Mouse (Mus musculus) layer of hippocampus, postnatal 10 days (tissue): ENCODE results near the gene Adat1. TPM values are rescaled to one million over a fixed set of nuclear protein-coding genes. Genes with fewer than 3 reads are reported as not detected.
A peak's percentile ranks its signal among the peaks of the same experiment; 100 is the strongest.

ENCODE experiments used
- DNase-seq, 2 experiments: peaks; one replicate each; pipeline ENCODE4 v3.0.0; 2021; ENCODE audit warnings: low spot score in 2 of 2
- total RNA-seq, 2 experiments: library from RNA; stranded (reverse); gene quantifications; 2 replicates each; pipeline ENCODE4 v1.2.3; 2021

The Adat1 gene
- total RNA-seq, 2 experiments from 2014 or later, result 5.0 to 5.2 TPM

DNA sequence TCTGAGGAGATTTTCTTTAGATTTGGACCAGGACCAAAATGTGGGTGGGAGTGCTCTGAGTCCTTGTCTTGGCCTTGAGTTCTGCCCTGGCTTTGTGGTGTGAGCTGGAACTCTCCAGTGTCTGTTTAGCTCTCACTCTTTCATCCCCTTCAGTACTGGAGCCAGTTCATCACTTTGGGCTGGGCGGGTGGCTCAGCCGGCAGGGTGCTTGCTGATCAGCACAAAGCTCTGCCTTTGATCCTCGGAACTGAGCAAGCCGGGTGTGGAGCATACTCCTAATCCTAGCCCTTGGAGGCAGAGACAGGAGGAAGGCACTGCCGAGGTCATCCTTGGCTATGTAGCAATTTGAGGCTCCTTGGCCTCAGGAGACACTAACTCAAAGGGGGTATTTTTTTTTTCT lies 23.1 kb downstream of the Adat1 start:
- DNase-seq, result no peak

DNA sequence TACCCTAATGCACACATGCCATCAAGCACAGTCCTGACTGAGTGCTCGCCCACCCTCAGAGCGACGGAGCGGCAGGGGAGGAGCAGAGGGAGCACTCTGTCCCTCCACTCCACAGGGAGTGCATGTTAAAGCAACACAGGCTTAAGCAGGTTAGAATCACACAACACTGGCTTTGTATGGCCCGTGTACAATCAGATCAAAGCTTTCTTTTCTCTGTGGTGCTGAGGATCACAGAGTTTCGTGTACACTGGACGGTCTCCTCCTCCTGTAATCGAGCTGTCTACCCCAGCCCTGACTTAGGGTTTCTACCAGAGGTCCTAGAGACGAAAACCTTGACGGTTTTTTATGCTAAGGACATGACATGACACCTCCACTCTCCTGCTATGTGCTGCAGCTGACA lies 23.6 kb downstream of the Adat1 start:
- DNase-seq, result no peak

DNA sequence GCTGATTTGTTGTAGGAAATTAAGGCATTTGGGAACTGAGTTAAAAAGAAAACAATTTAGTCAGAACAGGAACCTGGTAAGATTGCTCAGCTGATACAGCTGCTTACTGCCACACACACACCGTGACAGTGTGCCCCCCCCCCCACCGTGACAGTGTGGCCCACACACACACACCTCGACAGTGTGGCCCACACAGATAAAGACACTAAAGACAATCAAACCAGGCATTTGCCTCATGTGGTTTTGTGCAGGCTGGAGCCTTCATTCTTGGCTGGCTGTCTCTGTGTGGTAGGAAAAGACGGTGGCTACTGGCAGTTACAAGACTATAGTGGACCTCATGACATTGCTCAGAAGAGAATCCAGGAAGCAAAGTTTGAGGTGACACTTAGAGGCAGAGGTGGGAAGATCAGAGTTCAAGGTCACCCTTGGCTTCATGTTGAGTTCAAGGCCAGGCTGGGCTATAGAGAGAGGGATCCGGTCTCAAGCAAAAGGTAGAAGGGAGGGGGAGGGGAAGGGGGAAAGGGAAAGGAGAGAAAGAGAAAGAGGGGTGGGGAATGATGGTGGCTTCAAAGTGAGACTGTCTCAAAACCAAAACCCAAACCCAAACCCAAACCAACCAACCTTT lies 24.7 kb downstream of the Adat1 start:
- DNase-seq, result no peak

DNA sequence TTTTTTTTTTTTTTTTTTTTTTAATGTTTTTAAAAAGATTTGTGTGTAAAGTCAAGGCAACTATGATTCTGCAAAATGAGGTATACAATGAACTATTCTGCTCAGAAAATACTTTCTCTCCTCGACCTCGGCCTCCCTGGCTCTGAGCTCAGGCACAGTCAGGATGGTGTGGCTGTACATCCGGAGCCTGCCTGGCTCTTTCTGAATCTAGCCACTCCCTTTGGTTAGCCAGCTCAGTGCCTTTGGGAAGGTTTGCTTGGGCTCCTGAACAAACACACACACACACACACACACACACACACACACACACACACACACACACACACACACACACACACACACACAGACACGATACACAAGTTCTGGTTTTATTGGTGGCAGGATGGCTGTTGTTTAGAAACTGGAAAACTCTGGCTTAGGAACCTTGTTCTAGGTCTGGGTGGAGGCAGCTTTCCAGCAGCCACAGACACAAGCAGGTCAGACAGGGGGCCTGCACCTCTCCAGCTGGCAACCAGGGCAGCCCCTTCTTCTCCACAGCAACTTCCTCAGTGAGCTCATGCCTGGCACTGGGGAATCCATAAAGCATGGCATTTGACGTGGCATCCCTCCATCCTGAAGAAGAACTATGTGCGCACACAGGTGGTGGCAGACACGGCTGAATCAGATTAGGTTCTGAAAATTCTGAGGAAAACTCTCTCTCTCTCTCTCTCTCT lies 27.1 kb downstream of the Adat1 start:
- DNase-seq, result no peak

DNA sequence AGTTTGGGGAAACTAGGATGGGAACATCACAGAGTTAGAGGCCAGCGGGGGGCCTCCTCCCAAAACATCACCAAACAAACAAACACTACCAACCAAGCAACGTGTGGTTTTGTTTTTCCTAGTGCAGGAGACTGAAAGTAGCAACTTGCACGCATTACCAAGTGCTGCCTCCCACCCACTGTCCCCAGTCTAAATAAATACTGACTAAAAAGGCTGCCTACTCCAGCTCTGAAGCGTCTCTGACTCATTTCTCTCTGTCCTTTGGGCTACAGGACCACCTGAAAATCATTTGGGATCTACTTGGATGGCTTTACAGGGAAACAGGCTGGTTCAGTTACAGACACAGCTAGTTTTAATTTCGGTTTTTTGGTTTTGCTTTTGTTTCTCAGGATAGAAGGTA lies 27.8 kb downstream of the Adat1 start:
- DNase-seq, result no peak

DNA sequence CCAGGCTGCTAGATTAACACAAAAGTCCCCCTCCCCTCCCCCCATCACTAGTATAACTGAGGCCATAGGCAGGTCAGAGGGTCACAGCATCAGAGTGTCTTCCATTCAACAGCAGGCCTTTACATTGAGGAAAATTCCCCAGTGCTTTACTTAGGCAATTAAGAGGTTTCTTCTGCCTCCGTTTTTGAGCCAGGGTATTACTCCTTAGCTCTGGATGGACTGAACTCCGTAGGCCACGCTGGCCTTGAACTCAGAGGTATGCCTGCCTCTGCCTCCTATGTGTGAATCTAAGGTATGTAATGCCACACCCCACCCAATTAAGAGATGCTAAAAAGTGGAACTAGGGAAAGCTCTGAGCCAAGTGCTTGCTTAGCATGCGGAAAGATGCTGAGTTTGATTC lies 28.6 kb downstream of the Adat1 start:
- DNase-seq, result no peak

DNA sequence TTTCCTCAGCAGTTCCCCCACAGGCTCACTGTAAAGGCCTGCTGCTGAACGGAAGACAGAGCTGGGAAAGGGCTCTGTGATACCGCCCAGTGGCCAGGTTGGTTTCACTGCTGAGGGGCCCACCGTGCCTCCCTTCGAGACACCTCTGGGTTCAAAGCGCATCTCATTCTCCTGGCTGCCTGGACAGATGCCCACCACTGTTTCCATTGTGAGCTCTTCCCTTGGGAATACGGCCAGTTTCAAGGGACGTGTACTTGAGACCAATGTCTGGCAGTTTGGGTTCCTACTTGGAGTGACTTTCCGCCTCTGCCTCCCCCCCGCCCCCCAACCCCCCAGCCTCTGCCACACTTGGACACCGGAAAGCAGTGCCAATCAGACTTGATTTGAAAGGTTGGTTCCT lies 29.0 kb downstream of the Adat1 start:
- DNase-seq, result no peak

DNA sequence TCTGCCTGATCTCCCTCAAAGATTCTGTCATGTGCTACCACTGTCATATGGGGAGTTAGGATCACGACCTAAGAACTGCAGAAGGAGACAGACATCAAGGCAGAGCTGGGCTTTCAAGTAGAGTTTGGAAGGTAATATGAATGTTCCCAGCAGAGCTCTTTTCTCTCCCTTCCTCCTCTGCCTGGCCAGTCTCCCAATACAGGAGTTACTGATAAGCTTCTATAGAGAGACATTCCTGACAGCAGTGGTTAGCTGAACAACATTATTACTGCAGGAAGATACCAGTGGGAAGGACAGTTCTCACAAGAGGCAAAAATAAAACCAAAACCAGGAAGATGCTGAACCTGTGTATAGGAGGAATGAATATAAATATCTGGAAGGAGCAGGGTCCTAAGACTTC lies 29.5 kb downstream of the Adat1 start:
- no peak for DNase-seq

DNA sequence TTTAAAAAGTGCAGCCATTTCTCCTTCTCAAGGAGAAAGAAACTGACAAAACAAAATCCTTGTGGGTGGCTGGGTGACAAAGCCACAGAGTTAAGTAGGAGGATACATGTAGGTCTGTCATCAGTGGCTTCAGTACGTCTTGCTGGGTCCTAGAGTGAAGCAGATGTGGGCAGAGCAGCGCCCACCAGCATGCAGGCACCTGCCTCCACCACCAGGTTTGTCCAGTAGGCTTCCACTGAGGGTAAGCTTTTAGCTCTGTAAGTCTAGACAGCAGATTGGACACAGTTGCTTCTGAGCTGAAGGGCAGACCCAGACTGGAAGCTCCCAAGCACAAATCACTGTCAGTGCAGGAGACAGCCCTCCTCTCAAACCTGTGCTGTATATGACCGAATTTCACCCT lies 30.8 kb downstream of the Adat1 start:
- no peak for DNase-seq

DNA sequence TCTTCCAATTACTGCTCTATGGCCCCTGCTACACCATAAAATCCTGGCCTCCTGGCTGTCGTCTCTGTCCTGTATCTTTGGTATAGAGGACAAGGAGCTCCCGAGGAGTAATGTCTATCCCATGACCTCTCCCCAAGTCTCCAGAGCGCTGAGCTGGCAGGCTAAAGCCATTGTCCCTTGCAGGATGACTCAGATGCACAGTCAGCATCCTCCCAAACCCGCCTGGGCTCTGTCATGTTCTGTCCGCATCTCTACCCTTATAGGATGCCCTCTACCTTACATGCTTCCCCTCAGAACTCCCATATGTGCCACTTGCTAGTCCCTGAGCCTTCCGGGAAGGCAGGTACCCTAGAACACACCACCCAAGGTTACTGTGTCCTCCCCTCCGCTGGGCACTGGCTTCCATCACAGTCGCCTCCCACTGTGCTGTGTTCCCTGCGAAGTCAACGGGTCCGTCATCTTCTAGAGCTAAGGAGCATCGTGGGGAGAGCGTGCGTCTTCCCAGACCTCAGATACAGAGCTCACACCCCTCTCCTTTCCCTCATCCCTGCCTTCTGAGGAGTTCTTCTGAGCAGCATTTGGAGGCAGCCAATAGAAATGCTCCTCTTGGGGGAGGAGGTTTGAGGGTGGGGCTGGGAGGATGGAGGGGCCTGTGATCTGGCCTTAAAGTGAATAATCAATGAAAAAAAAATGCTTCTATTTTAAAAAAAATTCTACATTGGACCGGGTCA lies 31.3 kb downstream of the Adat1 start:
- DNase-seq, result no peak

DNA sequence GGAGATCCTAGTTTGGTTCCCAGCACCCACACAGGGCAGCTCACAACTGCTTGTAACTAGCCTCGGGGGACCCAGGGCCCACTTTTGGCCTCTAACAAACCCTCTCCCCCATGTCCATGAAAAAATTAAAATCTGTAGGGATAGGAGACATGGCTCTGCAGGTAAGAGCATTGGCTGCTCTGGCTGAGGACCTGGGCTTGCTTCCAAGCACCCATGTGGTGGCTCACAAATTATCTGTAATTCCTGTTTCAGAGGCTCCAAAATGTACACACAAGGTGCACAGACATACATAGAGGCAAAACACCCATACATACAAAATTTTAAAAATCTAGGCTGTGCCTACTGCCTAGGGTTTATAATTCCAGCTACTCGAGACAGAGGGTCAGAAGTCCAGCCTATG lies 34.9 kb downstream of the Adat1 start:
- no peak for DNase-seq

DNA sequence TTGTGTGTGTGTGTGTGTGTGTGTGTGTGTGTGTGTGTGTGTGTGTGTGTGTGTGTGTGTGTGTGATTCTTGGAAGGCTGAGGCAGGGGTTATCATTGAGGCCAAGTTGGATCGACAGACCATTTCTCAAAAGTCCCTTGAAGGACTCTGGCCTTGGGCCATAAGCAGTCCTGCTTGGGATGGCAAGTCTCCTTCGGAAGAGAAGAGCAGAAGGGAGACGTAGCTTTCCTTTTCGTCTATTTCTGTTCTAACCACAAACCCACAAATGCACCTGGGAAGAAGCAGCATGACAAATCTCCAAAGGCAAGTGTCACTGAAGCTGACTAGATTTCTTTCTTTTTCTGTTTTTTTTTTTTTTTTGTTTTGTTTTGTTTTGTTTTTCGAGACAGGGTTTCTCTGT lies 36.2 kb downstream of the Adat1 start:
- DNase-seq, result no peak

DNA sequence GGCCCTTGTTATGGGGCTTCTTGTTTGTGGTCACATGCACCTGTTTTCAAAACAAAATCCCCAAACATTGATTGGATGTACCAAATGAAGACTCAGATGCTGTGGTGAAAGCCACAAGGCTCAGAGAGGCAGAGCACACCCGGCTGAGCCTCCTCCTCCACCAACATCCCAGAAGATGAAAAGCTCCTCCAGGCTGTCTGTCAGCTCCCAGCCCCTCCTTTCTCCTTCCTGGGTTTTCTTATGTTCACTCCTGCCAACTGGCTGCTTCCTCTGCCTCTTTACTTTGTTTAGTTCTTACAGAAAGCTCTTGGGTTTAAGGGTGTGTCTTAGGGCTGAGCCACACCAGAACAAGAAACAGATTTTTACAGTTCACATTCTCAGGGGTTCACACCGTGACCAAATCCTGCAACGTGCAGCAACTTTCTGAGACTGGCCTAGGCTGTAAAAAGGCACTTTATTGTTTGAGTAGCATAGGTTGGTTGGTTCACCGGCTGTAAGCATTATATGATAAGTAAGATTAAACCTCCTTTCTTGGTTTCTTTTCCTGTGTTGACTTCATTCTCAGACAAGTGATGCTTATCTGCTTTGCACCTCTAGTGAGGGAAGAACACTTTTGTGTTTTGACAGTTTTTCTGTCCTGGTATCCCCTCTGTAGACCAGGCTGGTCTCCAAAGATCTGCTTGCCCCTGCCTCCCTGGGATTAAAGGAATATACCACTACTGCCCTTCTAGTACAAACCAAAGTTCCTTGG lies 37.1 kb downstream of the Adat1 start:
- no peak for DNase-seq

DNA sequence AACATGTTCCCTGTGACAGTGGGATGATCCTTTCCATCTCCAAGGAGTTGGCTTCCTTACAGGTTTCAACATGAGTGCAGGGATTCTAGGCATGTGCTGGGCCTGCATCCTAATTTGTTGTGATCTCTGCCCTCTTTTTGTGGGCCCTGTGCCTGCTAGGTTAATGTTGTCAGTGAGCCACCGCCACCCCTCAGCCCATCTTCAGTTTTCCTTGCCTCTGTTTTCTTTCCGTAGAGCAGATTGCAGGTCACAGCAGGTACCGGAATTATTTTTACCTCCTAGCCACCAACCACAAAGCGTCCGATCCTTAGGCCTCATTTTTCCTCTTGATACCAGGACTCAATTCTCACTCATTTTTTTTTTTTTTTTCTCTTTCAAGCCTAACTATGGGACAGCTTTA lies 40.2 kb downstream of the Adat1 start:
- no peak for DNase-seq

DNA sequence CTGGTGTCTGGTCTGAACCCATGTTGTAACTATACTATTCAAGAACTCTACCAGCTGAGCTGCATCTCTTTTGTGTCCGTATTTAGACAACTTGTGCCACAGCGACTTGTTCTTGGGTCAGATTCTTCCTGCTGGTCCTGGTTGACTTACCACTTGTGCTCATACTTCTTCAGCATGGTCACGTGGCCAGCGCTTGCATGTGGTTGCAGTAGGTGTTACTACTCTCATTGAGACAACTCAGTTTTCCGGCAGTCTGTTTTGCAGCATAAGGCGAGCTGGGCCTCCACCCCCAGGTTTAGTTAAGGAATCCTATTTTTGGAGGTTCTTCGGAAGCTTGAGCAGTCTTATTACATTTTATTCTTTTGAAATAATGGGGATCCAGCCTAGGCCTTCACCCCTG lies 40.8 kb downstream of the Adat1 start:
- peak in 1 of 2 experiments; percentile 12 for DNase-seq

DNA sequence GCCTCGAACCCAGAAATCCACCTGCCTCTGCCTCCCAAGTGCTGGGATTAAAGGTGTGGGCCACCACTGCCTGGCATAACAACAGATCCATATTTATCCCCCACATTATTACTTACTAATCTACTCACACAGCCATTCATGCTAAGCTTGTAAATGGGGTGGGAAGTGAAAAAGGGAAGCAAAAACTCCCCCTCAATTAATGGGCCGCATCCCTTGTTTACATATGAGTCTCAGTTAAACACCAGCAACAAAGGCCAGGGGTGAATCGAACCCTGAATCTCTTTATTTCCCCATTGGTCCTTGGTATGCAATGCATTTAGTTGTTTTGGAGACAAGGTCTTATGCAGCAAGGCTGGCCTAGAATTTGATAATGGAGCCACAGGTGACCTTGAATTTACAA lies 41.3 kb downstream of the Adat1 start:
- no peak for DNase-seq

DNA sequence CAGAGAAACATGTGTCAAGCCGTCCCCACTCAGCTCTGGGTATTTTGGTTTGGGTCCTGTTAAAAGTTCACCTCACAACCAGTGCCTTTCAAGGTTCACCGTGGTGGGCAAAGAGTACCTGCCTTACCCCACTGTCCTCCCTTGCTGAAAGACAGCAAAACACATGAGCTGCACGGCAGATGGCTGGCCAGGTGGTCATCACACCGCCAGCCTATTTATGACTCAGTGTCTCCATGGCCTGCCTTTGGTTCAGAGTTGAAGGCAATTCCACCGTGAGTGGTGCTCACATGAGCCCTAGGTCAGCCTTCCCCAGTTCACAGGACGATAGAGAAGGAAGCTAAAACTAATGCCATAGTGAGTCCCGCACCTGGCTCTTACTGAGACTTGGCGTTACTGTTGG lies 44.1 kb downstream of the Adat1 start:
- no peak for DNase-seq

DNA sequence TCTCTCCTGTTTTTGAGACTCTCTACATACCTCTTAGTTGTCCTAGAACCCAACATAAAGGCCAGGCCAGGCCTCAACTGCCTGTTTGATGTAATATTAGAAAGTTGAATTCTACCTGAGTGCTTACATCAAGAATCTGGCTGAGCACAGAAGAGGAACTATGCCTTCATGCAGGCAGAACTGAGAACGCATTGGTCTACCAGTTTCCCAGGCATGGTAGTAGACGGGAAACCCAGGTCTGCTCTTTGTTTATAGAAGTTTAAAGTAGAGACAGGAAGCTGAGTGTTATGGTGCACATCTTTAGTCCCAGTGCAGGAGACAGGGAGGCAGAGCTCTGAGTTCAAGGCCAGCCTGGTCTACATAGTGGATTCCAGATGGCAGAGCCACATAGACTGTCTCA lies 45.0 kb downstream of the Adat1 start:
- DNase-seq, result no peak

DNA sequence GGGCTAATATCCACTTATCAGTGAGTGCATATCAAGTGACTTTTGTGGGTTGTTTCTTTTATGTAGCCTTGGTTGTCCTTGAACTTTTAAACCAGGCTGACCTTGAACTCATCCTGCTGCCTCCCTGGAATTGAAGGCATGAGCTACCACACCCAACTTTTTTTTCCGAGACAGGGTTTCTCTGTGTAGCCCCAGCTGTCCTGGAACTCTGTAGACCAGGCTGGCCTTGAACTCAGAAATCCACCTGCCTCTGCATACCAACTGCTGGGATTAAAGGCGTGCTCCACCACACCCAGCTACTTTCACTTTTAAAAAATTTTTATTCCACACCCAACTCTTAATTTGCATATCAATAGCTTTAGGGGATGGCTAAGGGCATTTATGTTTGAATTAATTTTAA lies 48.6 kb downstream of the Adat1 start:
- no peak for DNase-seq

DNA sequence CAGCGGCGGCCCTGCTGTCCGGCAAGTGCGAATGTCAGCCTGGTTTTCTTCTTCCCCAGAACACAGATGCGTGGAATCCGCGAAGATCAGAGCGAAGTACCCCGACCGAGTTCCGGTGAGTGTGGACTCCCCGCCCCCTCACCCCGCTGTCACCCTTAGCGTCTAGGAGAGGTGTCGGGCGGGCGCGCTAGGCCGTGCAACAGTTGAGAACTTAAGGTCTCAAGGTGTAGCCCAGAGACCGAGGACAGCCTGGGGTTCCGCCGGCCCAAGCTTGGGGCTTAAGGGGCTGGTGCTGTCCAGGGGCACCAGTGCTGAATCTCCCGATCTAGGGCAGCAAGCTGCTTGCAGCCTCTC lies 51.0 kb downstream of the Adat1 start:
- peak in 1 of 2 experiments; percentile 41 for DNase-seq

DNA sequence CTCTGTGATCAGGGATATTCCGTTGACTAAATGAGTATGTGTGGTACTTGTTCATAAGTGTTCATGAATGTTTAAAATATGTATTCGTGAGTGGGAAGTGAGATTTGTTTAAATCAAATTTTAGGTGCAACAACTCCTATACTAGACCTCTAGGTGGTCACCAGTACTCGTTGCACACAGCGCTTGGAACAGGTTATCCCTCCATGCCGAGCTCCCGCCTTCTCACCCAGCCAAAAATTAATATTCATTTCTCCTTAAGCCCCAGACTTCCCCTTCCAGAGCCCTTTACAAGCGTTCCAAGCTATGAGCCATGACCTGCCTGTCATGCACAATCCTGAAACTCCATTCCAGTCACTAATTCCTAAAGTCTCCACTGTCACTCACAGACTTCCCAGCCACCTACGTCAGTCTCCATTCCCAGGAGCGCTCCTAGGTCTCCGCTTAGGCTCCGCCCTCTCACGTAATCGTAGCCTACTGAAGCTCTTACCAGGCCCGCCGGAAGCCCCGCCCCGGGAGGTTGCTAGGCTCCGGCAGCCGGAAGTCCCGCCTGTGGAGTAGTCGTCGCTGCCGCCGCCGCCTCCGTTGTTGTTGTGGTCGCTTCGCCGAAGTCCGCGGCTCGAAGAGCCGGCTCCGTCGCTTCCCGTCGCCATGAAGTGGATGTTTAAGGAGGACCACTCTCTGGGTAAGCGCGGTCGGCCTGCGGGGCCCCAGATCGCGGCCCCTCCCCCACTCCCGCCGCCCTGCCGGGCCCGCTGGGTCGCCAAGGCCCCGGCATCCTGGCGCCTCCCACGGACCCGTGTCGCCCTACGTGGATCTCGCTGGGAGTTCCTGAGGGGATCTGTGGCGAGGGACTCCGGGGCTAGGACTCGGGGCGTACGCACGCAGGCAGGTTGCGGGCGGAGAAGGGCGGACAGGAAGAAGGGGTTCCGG lies 51.7 kb downstream of the Adat1 start, which contains the start of gene Gabarapl2:
Gabarapl2 (plus strand) TSS at position 533 of the 930 bp plus-strand sequence.
- peak; percentile 95 to 97 for DNase-seq
